Mouse (Mus musculus) CH12.LX (cell line): ENCODE results near the gene Tbc1d2b.

Source experiments
- CTCF ChIP-seq, 2 experiments: IDR thresholded peaks in 1 of 2; conservative IDR thresholded peaks in 1 of 2; 2 replicates each; pipeline ENCODE4 v1.5.1; 2011 to 2012; ENCODE audit warnings: low read depth in 2 of 2, low read length in 2 of 2, improper control_type of control experiment in 1 of 2, inconsistent platforms in 1 of 2, mild to moderate bottlenecking in 1 of 2, moderate library complexity in 1 of 2
- ELF1 ChIP-seq: IDR thresholded peaks from 2 replicates; pipeline ENCODE4 v1.6.1; 2014; ENCODE audit warnings: low read depth, mild to moderate bottlenecking, inconsistent platforms, low read length, improper control_type of control experiment
- HCFC1 ChIP-seq: IDR thresholded peaks from 2 replicates; pipeline ENCODE4 v1.6.1; 2012; ENCODE audit warnings: low read depth, mild to moderate bottlenecking, inconsistent platforms, low read length, improper control_type of control experiment
- JUND ChIP-seq: conservative IDR thresholded peaks from 2 replicates; pipeline ENCODE4 v1.6.1; 2011; ENCODE audit warnings: low read depth, low read length, improper control_type of control experiment
- MYC ChIP-seq: IDR thresholded peaks from 2 replicates; pipeline ENCODE4 v1.6.1; 2011; ENCODE audit warnings: low read depth, mild to moderate bottlenecking, improper control_type of control experiment, low read length
- POLR2A ChIP-seq: IDR thresholded peaks from 2 replicates; pipeline ENCODE4 v1.6.1; 2011; ENCODE audit warnings: low read depth, mild to moderate bottlenecking, improper control_type of control experiment, low read length
- POLR2AphosphoS2 ChIP-seq: IDR thresholded peaks from 2 replicates; pipeline ENCODE4 v1.6.1; 2011; ENCODE audit warnings: low read depth, low read length, improper control_type of control experiment
- UBTF ChIP-seq: IDR thresholded peaks from 2 replicates; pipeline ENCODE4 v1.6.1; 2012; ENCODE audit warnings: low read depth, mild to moderate bottlenecking, inconsistent platforms, low read length, improper control_type of control experiment, moderate library complexity

DNA sequence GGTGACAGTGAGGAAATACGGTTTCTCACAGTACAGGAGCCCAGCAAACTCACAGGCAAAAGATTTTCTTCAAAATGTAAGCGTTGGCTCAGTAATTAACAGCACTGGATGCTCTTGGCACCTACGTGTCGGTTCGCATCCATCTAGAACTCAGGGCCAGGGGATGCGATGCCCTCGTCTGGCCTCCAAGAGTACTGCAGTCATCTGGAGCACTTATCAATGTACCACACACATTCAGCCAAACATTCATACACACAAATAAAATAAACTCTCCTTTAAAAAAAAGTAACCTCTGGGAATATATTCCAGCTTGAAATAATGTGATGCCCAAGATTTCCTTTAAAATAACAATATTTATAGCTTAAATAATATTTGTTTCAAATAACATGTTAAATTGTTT, 29.0 kb downstream of the Tbc1d2b start:
- TF ChIP-seq POLR2A: no peak
- no peak for TF ChIP-seq MYC
- peak; percentile 50 to 67; a peak in 3 of 4 replicates for TF ChIP-seq CTCF (conservative IDR thresholded peaks at IDR 0.05 in 1 of 2, IDR thresholded peaks at IDR 0.05 in 1 of 2; ENCODE audit: low read depth in 2 of 2, low read length in 2 of 2)
- TF ChIP-seq ELF1: no peak
- no peak for TF ChIP-seq HCFC1
- no peak for TF ChIP-seq POLR2AphosphoS2
- no peak for TF ChIP-seq UBTF
- TF ChIP-seq JUND: no peak
